Mouse (Mus musculus) liver, adult 2 months (tissue): ENCODE results near the gene Ccr9.

Experiments used
- CTCF ChIP-seq: fragments of 200-500 bp; IDR thresholded peaks from 2 replicates; pipeline ENCODE4 v1.5.1; 2011; ENCODE audit warnings: low read depth, low read length, control low read depth
- POLR2A ChIP-seq: fragments of 200-500 bp; IDR thresholded peaks from 2 replicates; pipeline ENCODE4 v1.6.1; 2011; ENCODE audit warnings: low read length, control low read depth; ENCODE audit not compliant: insufficient read depth; ENCODE audit errors: extremely low read depth

- no peak for TF ChIP-seq POLR2A
- TF ChIP-seq CTCF, result no peak
Observed at GRCm38 (mm10) chr9:123756752-123757151, 78.5 kb downstream of the Ccr9 start.
